Mouse (Mus musculus) heart, embryonic 14.5 days (tissue): ENCODE results near the gene Fmnl3. TPM values are rescaled to one million over a fixed set of nuclear protein-coding genes. Genes with fewer than 3 reads are reported as not detected.

Experiments used
- polyA plus RNA-seq: library from polyadenylated mRNA; unstranded; fragments of >200 nt; fragmentation: Nextera tagmentation; extraction: Ambion mirVana; gene quantifications from 2 replicates; pipeline ENCODE4 v1.2.1, GENCODE M21; 2014

The Fmnl3 gene
- polyA plus RNA-seq, 1 experiment from 2014 or later = 14.4 TPM

Other genes starting within 250 kb of the Fmnl3 start
- 34.8 and 35.9 TPM in 2 replicates for gene Spats2, start 244.6 kb downstream of the Fmnl3 start, polyA plus RNA-seq
- 0.12 TPM in 1 of 2 replicates, not detected in the other for gene Kcnh3, start 145.6 kb downstream of the Fmnl3 start, polyA plus RNA-seq
- gene Mcrs1, start 118.5 kb downstream of the Fmnl3 start, polyA plus RNA-seq = 167 and 173 TPM in 2 replicates
- gene Prpf40b, start 75.4 kb downstream of the Fmnl3 start, polyA plus RNA-seq = 31.2 and 38.0 TPM in 2 replicates
- 0.36 TPM in 1 of 2 replicates, not detected in the other for gene Fam186b, start 74.6 kb downstream of the Fmnl3 start, polyA plus RNA-seq
- 235 and 239 TPM in 2 replicates for gene Tmbim6, start 22.4 kb upstream of the Fmnl3 start, polyA plus RNA-seq
- 7.5 and 9.2 TPM in 2 replicates for gene Nckap5l, start 87.3 kb upstream of the Fmnl3 start, polyA plus RNA-seq
- gene Bcdin3d, start 104.2 kb upstream of the Fmnl3 start, polyA plus RNA-seq = 11.8 and 12.5 TPM in 2 replicates
- 0.19 TPM in 1 of 2 replicates, not detected in the other for gene Faim2, start 157.7 kb upstream of the Fmnl3 start, polyA plus RNA-seq
- gene Aqp2, start 208.6 kb upstream of the Fmnl3 start, polyA plus RNA-seq = not detected in 2 replicates
- gene Aqp5, start 220.3 kb upstream of the Fmnl3 start, polyA plus RNA-seq = 0.18 and 0.26 TPM in 2 replicates
- not detected in 2 replicates for gene Aqp6, start 230.9 kb upstream of the Fmnl3 start, polyA plus RNA-seq